Mouse (Mus musculus): ENCODE results near the gene Ctnna2.

Ctnna2 gene

GRCm38 (mm10) chr6:77425746-77426145 is 553.8 kb downstream of the Ctnna2 start:
- DNase-seq (ENCODE audit: low spot score): no peak

- no peak for DNase-seq (ENCODE audit: low spot score)
These were observed 554.7 kb downstream of the Ctnna2 start for GRCm38 (mm10) chr6:77424826-77425225.

DNA sequence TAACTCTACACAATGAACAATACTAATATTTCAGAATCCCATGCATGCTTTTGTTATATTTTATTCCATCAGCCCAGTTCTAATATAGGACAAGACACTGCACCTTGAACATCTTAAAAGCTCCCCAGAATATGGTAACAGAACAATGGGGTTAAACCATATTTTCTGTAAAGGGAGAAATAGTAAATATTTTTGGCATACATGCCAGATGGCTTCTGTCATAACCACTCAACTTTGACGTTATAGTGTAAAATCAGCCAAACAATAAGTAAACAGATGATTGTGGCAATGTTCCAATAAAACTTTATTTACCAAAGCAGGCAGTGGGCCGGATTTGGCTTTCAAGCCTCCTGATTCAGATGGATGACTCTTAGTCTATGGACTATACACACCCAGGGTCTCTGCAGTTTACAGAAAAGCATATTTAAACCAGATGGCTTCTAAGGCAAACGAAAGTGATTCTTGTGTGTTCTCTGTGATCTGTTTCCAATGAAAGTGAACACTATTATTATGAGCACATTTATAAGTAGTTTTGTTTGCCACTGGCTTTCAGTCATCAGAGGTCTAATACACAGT is 557.8 kb downstream of the Ctnna2 start:
- no peak for DNase-seq (ENCODE audit: low spot score)

DNA sequence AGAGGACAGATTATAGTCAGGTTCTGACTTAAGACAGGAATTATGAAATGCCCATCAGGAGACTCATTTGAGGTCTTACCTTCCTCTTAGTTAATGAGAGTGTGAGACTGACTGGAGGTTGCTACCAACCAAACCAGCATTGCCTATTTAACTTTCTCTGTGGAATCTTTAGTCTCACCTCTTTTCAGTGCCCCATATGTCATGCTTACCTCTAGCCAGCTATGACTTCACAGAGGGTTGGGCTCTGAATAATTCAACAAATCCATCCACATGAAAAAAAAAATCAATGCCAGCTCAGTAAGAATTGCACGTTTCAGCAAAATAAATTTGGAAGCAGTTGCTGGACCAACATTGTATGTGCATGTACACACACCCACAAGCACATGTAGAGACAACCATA is 562.5 kb downstream of the Ctnna2 start:
- DNase-seq (ENCODE audit: low spot score): no peak

- no peak for DNase-seq (ENCODE audit: low spot score)
These were observed 566.0 kb downstream of the Ctnna2 start for GRCm38 (mm10) chr6:77413530-77413929.

- no peak for DNase-seq (ENCODE audit: low spot score)
These were observed 571.0 kb downstream of the Ctnna2 start for GRCm38 (mm10) chr6:77408481-77408880.

DNA sequence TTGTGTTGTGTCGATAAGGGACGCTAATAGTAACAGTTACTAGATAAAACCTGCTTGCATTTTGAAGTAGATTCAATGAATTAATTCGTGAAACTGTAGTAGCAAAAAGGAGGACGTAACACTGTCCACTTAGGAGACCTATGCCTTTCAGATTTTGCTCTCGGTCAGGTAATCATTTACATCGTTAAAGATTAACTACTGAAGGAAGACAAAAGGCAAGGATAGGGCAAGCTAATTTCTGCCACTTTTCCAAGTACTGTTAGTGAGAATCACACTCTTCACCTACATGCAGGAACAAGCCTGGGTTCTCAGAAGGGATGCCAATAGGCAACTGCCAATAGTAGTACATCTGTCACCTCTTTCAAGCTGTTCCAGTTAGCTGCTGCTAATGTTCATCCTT is 578.7 kb downstream of the Ctnna2 start:
- DNase-seq (ENCODE audit: low spot score): no peak

DNA sequence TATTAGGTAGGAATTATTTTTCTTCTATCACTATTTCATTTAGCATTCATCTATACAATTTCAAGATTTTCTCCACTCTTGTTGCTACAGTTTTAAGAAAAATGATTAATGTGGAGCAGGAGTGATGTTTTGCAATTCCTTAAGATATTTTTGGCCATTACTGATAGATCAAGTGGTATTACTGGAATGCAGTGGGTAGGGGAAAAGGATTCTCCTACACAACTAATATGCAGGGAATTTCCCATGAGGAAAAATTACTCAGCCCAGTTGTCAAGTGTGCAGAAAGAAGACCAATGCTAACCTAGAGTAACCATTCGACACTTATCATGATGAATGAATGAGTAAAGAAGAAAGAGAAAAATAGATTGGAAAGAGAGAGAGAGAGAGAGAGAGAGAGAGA is 587.8 kb downstream of the Ctnna2 start:
- DNase-seq (ENCODE audit: low spot score): no peak

DNA sequence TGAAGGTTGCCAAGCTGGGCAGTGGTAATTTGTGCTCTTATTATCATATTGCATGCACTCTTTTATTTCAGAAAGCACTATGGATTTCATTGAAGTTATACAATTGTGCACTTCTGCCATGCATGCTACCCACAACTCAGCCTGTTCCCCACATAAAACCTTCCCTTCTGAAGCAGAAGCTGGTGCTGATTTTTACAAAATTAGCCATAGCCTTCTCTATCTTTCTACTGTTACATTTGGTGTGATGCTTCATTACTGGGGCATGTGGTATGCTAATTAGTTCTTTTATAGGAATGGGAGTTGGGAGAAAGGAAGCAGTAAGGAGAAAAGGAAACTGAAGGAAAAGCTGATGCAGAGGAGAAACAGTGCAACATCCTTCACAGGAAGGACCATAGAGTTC is 598.2 kb downstream of the Ctnna2 start:
- no peak for DNase-seq (ENCODE audit: low spot score)

GRCm38 (mm10) chr6:77373132-77373531 is 606.4 kb downstream of the Ctnna2 start:
- peak; percentile 40 for DNase-seq (ENCODE audit: low spot score)

- DNase-seq (ENCODE audit: low spot score): no peak
These were observed 608.4 kb downstream of the Ctnna2 start for GRCm38 (mm10) chr6:77371147-77371546.

DNA sequence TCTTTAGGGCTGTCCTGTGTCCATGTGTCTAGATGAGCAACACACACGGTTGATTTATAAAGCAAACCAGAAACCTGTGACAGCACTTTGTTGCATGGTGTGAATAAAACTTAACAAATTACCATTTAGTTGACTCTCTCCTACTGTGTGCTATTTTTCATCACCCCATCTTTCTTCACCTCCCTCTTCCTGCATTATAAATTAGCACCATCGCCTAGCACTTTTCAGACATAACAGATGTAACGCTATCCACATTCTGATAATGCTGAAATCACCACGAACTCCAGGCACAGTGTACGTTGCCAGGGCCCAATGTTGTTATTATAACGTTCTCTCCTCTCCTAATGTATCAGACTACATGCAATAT is 621.0 kb downstream of the Ctnna2 start:
- DNase-seq (ENCODE audit: low spot score): no peak

GRCm38 (mm10) chr6:77357748-77358470 is 621.6 kb downstream of the Ctnna2 start:
- DNase-seq (ENCODE audit: low spot score): no peak

DNA sequence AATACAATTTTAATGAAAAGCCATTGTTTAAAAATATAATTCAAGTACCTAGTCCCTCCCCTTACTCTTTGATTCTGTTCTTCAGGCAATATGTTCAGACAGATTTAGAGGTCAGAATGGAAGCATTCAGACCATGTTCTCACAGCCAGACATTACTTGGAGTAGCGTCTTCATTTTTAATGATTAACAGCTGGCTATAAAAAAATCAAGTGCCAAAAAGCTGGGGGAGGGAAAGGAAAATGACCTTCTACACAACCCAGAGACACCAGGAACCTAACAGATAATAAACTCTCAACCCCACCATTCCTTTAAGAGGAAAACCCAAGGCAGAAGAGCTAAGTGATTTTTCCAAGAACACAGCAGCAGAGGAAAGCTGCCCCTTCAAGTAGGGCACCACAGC is 624.7 kb downstream of the Ctnna2 start:
- no peak for DNase-seq (ENCODE audit: low spot score)

DNA sequence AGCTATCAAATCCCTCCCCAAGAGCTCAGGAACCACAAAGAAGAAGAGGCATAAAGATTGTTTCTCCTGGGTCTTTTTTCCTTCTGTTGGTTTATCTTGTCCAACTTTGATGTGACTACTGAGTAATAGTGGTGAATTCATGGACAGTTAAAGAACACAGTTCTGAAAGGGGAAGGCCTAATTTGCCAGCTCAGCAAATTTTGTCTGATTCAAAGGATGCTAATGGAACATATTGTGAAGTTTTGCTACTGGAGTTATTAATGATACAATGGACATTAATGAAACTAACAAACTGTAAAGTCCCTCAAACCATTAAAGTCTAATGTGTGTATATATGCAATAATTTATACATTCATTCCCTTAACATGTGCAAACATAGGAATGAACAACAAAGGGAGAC is 635.7 kb downstream of the Ctnna2 start:
- DNase-seq (ENCODE audit: low spot score): no peak

- DNase-seq (ENCODE audit: low spot score): no peak
These were observed 644.0 kb downstream of the Ctnna2 start for GRCm38 (mm10) chr6:77335537-77335936.

GRCm38 (mm10) chr6:77324748-77325147 is 654.8 kb downstream of the Ctnna2 start:
- no peak for DNase-seq (ENCODE audit: low spot score)

DNA sequence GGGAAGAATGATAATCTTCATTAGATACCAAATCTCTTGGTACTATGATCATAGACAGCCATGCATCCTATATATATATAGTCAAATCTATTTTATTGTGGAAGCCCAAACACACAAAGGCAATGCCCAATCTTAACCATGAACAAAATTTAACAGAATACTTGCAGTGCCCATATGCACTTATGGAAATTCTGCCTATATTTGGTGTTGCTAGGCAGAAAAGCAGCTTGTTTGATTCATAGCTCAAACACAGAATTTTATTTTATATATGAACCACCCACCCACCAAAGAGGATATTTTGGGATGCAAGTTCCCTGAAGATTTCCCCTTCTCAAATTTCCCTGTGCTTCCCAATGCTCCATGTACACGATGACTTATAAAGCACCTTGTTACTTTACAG is 655.2 kb downstream of the Ctnna2 start:
- no peak for DNase-seq (ENCODE audit: low spot score)

GRCm38 (mm10) chr6:77306796-77307195 is 672.7 kb downstream of the Ctnna2 start:
- DNase-seq (ENCODE audit: low spot score): no peak

GRCm38 (mm10) chr6:77301305-77301704 is 678.2 kb downstream of the Ctnna2 start:
- no peak for DNase-seq (ENCODE audit: low spot score)

DNA sequence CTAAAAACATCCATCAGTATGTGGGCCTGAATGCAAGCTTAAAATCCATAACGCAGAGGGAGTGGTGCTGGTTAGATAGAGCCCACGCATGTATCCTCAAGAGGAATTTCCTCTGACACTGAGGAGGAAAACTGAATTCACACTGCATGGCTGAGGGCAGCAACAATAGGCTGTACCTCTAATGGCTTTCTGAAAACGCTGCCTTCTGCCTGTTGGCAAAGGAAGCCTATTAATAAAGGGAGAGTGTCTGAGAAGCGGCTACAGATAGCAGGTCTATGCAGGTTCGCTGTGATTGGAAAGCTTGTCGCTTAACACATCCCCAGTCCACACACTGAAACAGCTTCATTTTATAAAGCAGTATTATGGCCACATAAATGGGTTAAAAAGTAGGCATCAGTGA is 688.1 kb downstream of the Ctnna2 start:
- DNase-seq (ENCODE audit: low spot score): no peak

GRCm38 (mm10) chr6:77288402-77288801 is 691.1 kb downstream of the Ctnna2 start:
- no peak for DNase-seq (ENCODE audit: low spot score)

GRCm38 (mm10) chr6:77286317-77286716 is 693.2 kb downstream of the Ctnna2 start:
- DNase-seq (ENCODE audit: low spot score): no peak

- no peak for DNase-seq (ENCODE audit: low spot score)
These were observed 700.7 kb downstream of the Ctnna2 start for GRCm38 (mm10) chr6:77278794-77279193.

Measured in testis, postnatal 10 days (tissue).